Mouse (Mus musculus): ENCODE measurements around the gene Lrrc58. TPM values are rescaled to one million over a fixed set of nuclear protein-coding genes. Genes with fewer than 3 reads are reported as not detected.
A peak's percentile ranks its signal among the peaks of the same experiment; 100 is the strongest.

The Lrrc58 gene
- total RNA-seq, 2 experiments from 2014 or later: 89.6 to 90.1 TPM

DNA sequence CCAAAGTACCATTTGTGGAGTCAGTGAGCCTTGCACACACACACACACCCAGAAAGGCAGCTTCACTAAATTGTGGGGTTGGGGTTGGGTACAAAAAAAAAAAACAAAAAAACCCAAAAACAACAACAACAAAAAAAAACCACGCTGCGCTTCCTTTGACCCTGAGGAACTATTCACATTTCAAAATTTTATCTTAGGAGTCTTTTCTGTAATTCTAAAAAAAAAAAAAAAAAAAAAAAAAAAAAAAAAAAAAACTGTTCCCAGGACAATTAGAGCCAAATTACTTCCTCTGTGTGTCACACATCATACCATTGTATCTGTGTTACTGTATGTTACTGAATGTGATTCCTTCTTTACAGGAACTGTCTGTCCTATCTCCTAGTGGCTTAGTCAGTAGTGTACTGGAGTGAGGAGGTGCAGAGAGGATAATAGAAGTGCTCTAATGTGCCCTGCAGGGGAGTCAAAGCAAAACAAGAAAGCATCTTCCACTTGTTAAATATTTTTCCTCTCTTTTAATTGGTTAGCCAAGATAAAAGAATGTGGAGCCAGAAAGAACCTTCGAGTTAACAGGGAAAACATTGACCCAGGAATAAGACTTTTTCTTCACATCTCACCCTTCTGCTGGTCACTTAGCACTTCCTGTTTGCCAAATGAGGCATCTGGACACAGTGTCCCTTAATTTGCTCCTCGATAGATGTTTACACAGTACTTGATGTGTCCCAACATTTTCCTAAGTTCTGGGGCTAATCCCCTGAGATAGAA lies 1.5 kb downstream of the Lrrc58 start:
- no peak for DNase-seq

DNA sequence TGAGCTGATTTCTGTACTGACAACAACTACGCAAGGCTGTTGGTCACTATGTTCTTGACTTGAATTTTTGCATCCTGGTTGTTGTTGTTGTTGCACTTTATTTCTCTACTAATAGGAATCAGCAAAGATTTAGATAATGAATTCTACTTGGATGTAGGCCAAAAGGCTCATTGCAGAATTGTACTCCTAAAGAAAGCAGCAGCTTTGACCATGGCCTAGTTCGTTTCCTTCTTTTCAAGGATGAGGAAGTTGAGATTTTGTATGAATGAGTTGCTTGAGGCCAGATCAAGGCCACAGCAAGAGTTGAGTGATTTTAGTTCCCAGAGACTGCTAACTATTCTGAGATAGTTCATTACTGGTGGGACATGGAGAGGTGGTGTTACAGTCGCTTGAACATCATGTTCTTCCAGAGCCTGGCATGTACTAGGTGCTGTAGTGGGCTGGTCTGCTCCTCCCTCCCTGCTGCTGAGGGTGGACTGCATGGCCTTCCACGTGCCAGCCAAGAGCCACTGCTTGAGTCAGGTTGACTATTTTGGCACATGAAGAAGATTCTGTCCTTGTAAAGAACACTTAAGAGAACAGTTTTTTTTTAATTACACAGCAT lies 3.0 kb downstream of the Lrrc58 start:
- peak; percentile 37 for DNase-seq

DNA sequence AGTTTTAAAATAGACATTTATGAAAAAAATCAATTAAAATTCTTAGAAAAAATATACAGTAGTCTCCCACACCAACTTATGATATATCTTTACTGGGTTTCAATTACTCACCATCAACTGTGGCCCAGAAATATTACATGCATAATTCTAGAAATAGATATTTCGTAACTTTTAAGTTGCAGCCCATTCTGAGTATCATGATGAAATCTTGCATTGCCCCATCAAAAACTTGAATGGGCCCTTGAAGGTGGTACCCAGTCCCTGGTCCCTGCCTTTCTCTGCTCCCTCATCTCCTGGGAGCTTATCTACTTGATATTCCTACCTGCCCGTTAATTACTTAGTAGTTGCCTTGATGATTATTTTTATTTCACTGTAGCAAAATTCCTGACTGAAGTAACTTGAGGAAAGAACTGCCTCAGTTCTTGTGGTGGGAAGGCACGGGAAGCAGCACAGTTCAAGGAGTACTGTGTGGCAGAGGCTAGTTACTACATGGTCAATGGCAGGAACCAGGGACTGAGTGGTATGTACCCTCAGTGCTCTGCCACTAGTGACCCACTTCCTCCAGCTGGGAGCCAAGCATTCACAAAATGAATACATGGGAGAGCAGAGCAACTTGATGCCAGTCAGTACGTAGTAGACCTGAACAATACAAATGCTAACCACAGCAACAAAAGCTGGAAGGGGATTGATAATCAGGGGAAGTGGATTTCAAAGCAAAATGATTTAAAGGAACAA lies 6.5 kb downstream of the Lrrc58 start:
- no peak for DNase-seq

DNA sequence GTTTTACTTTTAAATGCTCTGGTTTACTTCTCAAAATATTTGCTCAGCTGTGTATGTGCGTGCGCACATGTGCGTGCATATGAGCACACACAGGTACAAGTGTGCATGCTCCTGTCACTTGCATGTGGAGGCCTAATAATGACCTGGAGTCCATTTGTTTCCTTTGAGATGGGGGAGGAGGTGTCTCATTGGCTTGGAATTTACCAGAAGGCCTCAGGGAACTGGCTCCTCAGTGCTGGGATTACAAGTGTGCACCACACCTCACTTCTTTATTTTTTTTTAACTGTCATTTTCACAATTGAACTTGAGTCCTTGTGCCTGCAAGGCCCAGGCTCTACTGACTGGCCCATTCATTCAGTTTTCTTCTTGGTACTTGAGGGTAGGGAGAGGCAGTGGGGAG lies 9.2 kb downstream of the Lrrc58 start:
- DNase-seq: no peak

DNA sequence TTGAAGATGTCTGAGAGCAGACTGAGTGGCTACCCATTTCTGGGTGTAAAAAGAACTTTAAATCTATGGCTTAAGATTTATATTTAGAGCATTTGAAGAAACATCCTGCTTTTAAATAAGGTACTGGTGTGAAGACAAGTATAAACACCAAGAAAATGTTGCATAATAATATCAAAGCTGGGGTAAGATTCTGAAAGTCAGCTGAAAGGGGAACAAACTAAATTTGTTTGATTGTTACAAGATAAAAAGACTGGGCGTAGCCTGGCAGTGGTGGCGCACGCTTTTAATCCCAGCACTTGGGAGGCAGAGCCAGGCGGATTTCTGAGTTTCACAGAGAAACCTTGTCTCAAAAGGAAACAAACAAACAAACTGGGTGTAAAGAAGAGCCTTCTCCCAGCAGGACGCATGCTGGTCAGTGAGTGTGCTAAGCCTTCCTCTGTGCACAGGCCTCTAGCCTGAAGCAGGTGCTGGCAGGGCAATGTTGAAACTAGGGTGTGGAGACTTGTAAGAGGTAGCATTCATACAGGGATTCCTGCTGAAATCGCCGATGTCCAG lies 10.8 kb downstream of the Lrrc58 start:
- no peak for DNase-seq

DNA sequence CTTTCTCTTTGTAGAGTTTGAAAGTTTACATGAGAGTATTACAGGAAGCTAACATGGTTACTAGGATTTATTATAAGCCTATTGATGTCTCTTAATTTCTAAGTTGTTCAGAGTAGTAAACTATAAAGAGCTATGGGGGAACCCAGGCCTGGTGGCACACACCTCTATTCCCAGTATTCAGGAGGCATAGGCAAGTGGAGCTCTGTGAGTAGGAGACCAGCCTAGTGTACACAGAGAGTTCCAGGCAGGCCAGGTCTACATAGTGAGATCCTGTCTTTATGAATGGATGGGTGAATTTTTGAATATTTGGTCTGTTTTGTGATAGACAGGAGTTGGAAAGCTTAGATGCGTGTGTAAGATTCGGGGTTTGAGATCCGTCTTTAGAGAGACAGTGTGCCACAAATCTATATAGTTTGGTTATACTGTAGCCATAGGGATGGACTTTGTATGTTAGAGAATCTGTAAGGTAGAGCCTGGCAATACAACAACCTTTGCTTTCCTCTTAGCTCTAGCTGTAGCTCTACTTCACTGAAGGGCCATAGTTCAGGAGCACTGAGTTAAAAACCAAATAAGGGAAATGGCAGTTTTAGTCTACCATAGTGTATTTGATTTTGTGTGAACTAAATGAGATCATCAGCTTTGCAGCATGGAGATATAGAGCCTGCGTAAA lies 11.7 kb downstream of the Lrrc58 start:
- no peak for DNase-seq

DNA sequence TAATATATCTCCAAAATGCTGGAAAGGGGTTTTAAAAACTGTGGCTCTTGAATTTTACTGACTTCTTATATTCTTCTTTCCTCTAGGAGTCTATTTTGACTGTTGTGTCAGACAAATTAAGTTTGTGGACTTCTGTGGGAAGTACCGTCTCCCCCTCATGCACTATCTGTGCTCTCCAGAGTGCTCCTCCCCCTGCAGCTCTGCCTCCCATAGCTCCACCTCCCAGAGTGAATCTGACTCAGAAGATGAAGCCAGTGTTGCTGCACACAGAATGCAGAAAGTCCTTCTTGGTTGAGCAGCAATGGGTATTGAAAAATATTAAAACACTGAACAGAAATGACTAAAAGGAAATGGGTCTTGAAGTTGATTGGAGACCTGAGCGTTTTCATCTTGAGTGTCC lies 13.0 kb downstream of the Lrrc58 start:
- no peak for DNase-seq

DNA sequence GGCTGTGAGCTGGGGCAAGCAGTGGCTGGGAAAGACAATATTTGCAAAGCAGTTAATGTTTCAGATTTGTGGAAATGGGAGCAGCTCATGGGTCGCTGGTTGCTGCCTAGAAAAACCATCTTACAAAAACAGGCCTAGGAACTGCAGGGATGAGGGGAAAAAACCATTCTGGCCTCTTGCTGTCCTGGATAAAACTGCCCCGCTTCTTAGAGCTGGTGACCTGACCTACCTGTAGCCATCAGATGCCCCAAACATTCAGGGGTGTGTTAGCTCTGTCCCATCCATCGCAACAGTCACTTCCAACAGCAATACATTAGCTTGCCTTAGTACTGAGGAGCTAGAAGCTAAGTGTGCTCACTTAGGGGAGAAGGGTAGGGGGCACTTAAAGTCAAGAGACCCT lies 20.8 kb downstream of the Lrrc58 start:
- no peak for DNase-seq

DNA sequence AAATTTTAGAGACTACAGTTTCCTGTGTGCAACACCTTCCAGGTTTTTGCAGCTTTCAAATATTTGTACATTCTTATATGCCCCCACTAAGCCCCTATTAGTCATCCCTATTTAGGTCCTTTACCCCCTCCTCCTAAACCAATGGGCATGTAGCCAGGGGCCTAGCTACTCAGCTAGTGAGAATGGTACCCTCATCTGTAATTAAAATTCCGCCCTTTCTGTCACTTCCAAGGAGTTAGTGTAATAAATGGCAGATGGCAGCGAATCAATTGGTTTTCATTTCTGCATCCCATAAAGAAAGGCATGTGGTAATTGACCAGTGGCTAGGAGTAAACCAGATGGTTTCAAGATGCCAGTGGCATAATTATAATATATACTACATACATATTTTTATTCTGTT lies 24.5 kb downstream of the Lrrc58 start:
- no peak for DNase-seq

DNA sequence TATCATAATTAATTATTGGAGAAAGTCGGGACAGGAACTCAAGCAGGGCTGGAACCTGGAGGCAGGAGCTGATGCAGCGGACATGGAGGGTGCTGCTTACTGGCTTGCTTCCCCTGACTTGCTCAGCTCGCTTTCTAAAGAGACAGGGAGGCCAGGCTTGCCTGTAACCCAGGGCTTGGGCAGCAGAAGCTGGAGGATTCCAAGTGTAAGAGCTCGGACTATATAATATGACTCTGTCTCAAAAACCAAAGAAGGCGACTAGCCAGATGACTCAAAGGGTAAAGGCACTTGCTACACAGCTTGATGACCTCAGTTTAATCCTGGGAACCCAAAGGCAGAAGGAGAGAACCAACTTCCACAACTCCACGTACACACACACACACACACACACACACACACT lies 25.2 kb downstream of the Lrrc58 start:
- no peak for DNase-seq

DNA sequence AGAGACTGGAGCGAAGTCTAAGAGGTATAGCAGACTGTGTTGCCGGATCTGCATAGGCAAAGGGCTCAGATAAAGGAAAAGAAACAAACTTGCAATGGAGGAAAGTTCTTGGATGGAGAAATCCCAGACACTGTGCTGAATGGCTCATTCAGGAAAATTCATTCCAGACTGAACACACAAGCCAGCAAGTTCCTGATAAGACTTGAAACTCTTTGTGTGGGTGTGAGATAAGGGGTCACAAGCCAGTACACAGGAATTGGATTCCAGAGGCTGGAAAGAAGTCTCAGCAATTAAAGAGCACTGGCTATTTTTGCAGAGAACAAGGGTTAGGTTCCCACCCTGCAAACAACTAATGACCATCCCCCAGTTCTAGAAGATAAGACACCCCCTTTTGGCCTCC lies 25.8 kb downstream of the Lrrc58 start:
- DNase-seq: peak; percentile 17

DNA sequence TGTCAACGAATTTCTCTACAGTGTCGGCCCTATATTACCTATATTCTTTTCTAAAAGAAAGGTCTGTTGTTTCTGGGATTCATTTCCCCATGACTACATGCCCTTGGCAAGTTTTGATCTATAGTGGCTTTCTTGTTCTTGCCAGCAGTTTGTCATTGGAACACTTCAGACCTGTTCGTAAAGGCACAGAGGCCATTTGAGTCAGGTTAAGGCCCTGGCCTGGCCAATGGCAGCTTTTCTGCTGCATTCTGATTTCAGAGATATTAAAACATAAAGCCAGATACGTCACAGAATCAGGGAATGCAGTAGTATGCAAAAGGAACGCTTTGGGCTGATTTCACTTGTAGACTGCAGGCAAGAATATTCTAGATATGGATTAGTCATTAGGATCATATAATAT lies 30.6 kb downstream of the Lrrc58 start:
- DNase-seq: no peak

DNA sequence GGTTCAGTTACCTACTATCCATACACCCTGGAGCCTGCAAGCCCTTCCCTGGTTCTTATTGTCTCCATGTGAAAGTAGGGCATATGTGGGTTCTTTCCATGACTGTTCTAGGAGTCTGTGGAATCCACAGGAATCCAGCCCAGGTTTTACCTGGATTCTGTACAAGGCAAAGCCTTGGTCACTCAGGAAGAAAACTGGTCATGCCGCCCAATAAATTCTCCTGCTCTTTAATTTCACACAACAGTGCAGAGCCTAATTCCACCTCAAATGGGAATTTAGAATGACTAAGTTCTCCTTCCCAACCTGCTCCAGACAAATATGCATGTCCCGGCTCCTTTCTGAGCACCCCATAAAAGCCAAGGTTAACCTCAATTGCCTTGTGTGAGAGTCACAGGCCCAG lies 31.2 kb downstream of the Lrrc58 start:
- no peak for DNase-seq

DNA sequence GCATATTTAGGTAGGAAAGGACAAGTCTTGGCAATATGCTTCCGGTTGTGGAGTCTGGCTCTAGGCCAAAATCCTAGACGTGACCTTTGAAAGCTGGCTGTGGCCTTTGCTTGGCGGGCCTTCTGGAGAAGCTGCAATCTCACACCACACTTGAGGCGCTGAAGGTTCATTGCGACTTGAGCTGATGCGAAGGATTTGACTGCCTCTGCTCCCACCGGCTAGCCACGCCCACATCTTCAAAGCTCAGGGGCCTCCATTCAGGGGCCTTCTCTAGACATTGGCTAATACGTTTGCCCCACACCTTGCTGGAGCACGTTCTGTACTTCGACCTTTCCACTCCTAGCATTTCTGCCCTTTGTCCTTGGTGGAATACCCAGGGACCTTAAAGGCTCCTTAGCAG lies 33.1 kb downstream of the Lrrc58 start:
- no peak for DNase-seq

DNA sequence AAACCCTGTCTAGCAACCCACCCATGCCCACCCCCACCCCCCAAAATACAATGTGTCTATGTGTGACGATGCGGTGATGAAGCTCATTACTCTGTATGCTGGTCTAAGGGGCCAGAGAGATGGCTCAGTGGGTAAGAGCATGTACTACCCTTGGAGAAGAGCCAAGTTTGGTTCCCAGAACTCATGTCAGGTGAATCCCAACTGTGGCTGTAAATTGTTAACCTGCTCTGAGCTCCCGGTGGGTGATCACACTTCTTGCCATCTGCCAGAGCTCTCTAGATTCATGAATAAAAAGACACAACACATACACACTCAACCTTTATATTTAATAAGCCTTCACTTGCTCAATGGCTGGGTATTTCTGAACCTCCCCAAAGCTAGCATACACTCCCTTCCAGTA lies 38.3 kb downstream of the Lrrc58 start:
- DNase-seq: no peak

DNA sequence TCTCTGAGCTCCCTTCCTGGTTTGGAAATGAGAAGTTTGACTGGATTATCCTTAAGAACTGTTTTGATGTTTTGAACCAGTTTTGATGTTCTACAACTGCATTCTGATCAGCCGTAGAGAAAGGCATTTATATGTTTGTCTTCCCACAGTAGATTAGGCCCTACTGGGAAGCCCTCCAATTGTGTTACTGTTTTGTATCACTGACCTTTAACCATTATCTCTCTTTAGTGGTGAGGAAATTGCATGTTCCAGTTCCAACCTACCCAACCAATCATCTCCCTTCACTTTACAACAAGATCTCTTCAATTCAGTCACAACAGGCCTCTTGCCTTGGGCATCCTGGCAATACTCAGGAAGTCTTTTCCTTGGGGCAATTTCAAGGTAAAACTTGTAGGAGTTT lies 42.9 kb downstream of the Lrrc58 start:
- DNase-seq: no peak

DNA sequence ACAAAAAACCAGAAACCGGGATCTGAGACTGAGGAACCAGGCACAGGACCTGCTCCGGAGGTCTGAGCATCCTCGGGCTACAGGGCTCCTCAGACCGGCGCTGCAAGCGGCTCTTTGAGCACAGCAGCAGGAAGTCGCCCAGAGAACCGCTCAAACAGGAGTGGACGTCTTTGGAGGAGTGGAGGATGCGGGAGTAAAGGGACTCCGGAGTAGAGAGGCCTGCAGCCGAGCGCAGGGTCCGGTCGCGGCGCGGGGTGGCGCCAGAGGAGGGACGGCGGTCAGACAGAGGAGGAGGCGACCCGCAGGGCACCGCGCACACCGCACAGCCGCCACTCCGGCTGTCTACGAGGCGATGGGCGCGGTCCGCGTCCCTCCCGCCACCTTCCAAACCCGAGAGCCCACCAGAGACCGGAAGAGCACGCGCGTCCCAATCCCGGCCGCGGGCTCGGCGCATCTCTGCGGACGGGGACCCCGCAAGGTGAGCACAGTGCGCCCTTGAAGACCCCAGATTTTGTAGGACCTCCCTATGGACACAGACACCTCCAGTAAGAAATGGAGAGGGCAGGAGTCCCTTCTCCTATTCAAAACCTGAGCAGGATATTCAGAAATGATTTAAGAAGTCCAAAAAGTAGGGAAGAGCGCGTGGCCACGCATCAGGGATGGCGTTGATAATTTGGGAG lies 48.1 kb downstream of the Lrrc58 start, which contains the start of gene Gpr156:
Gpr156 (plus strand) TSS at position 359 of the 680 bp plus-strand sequence.
- DNase-seq: peak; percentile 57

DNA sequence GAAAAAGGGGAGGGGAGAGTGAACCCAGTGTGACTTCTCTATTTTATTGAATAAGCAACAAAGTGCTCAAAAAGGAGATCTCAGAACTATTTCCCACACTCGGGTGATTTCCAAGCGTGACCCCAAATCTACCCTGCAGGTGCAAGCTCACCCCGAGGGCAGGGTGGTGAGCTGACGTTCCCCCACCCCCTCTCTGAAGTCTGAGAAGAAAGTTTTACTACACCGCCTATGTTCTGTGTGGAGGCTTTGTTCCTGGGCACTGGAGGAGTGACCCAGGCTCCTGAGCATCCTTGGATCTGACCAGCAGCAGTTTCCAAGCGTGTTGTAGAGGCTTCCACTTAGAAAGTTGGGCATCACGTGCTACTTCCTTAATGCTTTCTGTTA lies 48.6 kb downstream of the Lrrc58 start:
- DNase-seq: no peak

DNA sequence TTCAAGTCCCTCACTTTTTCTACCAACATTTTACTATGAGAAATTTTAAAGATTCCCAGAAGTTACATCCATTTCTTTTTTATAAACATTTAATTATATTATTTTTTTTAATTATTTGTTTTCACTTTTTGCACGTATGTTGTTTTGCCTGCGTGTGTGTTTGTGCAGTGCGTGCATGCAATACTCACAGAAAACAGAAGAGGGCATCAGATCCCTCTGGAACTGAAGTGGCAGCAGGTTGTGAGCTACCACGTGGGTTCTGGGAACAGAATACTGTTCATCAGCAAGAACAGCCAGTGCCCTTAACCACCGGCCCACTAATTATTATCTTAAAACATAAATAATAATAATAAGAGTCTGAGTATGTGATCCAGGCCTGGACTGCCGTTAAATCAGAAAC lies 50.8 kb downstream of the Lrrc58 start:
- DNase-seq: no peak

DNA sequence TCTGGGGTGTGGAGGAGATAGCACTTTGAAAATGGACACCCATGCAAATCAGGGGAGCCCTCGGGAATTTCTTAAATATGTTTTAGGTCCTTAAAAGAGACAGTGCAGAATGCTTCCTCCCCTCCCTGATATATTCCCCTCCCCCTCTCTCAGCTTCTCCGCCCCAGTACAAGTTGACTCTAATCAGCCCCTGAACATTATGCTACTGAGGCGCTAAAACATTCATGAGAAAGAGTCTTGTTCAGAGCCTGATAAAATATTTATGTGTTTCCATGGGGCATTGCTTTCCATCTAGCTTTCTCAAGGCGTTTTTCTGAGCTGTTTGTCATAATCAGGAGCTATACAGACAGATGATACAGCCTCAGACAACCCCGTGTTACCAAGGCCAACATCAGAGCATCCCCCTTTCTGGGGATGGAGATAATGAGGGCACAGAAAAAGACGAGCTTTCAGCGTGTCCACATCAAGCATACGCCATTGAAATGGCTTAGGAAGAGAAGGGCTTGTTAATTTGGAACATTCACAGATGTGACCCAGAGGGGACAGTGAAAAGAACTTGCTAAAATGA lies 52.7 kb downstream of the Lrrc58 start:
- DNase-seq: no peak

DNA sequence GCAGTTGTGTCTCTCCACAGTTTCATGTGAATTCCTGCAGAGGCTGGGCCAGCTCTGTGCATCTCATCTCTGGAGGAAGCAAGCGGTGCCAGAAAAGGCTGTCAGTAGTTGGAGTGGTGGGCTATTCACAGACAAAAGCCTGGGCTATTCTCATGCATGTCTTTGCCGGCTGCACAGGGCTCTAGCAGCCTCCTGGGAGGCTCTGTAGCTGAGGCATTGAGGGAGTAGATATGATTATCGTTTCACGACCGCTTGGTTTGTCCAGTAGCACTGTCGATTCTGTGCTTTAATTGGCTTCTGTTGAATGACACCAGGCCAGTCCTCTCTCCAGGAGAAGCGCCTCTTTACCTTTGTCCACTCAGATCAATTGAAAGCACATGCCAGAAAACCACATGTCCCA lies 57.9 kb downstream of the Lrrc58 start:
- no peak for DNase-seq

DNA sequence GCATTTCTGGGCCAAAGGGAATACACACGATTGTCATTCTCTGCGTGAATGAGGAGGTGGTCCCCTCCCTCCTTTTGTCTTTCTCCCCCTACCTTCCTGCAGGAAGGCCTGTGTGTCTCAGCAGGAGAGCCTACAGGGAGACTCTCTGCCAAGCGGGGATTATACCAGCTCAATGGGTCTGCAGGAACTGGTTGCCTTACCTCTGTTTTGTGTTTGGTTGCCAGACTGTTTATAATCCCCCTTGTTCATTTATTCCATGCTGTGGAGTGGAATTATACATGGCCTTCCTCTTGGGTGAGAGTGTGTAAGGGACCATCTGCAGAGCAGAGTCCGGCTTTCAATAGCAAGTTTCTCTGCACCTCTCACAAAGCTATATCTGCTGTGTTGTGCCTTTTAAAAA lies 58.9 kb downstream of the Lrrc58 start:
- DNase-seq: no peak
